Mouse (Mus musculus) C2C12 (cell line): ENCODE measurements at regions not wholly inside any gene's neighbourhood (a gene's known extent, or its start where the extent isn't known, plus 50 kb on each side); places are given as distances from the start of the nearest gene placed in this dataset.

Experiments
- CEBPB ChIP-seq: IDR thresholded peaks from one replicate; pipeline ENCODE4 v1.6.1; 2011; ENCODE audit warnings: low read depth, mild to moderate bottlenecking, control low read depth, moderate library complexity
- CTCF ChIP-seq: IDR thresholded peaks from one replicate; pipeline ENCODE4 v1.5.1; 2011; ENCODE audit not compliant: control insufficient read depth, insufficient read depth, insufficient read length
- FOSL1 ChIP-seq: IDR thresholded peaks from one replicate; pipeline ENCODE4 v1.8.0; 2011; ENCODE audit warnings: mild to moderate bottlenecking, low read length; ENCODE audit not compliant: poor library complexity, insufficient read depth, severe bottlenecking
- MAX ChIP-seq: IDR thresholded peaks from one replicate; pipeline ENCODE4 v1.6.1; 2011; ENCODE audit warnings: mild to moderate bottlenecking, control low read depth
- MYOD1 ChIP-seq: IDR thresholded peaks from one replicate; pipeline ENCODE4 v1.6.1; 2011; ENCODE audit warnings: low read depth; ENCODE audit not compliant: control insufficient read depth, insufficient read length
- USF1 ChIP-seq: IDR thresholded peaks from one replicate; pipeline ENCODE4 v1.6.1; 2011; ENCODE audit warnings: low read depth, mild to moderate bottlenecking, control low read depth, moderate library complexity

DNA sequence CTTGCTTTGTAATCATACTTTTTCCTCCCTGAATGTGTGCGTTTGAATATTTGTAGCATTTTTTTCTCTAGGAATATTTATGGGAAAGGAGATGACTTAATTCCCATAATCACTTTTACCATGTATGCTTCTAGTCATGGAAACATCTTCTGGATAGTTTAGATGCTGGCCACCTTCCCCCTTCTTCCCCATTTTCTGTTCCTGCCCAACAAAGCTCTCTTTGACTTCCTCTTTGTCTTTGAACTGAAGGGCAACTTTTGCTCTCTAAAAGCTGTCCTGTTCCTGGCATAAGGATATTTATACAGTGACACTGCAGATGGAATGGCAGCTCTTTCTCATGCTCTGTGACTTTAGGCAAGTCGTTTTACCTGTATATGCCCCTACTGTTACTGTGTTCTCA, 370.2 kb upstream of the Pkn2 start:
- TF ChIP-seq FOSL1: no peak
- TF ChIP-seq MAX: no peak
- no peak for TF ChIP-seq CTCF
- TF ChIP-seq MYOD1: no peak
- no peak for TF ChIP-seq USF1
- TF ChIP-seq CEBPB: no peak
